Mouse (Mus musculus): ENCODE data around the gene Rab33a.

Rab33a gene

DNA sequence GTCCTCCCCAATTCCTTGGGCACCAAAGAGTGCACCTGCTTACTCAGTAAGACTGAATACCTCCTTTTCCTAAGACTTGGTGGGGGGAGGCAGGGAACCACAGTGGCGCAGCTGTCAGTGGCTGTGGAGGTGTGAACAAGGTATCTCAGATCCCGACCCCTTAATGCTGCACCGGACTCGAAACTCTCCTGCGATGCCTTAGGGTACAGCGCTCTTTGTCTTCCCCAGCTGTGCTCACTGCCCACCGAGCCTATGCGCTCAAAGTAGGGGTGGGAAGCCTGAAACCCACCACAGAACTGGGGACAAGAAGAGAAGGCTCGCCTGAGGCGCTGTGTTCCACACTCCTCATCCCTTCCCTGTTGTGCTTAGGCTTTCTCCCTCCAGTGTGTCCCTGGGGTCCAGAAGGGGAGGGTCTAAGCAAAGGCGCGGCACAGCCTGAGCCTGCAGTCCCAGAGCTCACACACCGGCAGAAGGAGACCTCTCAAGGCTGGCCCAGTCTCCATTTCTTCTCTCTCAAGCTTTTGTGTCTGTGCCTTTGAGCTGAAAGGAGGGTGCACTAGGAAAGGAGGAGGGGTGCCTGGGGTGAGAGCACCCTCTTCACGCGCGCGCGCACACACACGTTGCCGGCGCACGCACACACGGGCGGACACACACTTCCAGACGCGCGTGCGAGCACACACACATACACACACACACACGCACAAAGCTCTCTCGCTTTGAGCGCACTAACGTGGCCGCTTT lies at the start of gene Rab33a:
Gene Rab33a (plus strand): TSS at position 478 of the 741 bp plus-strand sequence.
- DNase-seq (ENCODE audit: low spot score): peak; percentile 41

GRCm38 (mm10) chrX:48481095-48481494 lies 38.0 kb upstream of the Rab33a start:
- no peak for DNase-seq (ENCODE audit: low spot score)

GRCm38 (mm10) chrX:48481687-48482086 lies 37.4 kb upstream of the Rab33a start:
- DNase-seq (ENCODE audit: low spot score): no peak

GRCm38 (mm10) chrX:48493763-48494162 lies 25.3 kb upstream of the Rab33a start:
- no peak for DNase-seq (ENCODE audit: low spot score)

GRCm38 (mm10) chrX:48513166-48513807 lies 5.8 kb upstream of the Rab33a start, which contains the start of gene Aifm1:
TSS of gene Aifm1 (minus strand) at chrX:48513563.
- DNase-seq (ENCODE audit: low spot score): peak; percentile 91

GRCm38 (mm10) chrX:48513824-48514223 lies 5.3 kb upstream of the Rab33a start:
- DNase-seq (ENCODE audit: low spot score): no peak

DNA sequence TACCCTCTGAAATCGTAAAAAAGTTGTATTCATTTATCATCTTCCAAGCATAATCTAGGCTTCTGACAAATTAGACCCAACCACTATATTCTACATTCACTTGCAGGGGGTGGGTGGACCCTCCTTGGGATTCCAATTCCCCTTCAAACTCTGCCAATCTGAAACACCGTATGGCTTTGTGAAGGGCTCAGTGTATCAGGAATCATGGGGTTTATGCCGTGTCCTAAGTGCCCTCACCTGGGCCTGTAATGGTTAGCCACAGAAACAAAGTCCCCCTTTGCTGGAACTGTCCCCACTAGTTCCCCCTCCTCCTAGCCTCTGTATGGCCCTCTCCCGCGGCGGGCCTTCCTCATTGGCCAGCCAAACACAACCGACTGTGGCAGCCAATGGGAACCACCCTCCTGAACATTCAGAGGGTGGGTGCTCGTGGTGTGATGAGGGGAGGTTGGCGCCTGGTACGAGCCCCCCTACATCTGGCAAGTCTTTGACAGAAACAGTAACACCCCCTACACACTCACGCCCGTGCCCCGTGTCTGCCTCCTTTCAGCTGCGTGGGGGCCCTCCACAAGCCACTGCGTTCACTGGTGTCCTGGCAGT lies 776 bp upstream of the Rab33a start:
- DNase-seq (ENCODE audit: low spot score): peak; percentile 65

DNA sequence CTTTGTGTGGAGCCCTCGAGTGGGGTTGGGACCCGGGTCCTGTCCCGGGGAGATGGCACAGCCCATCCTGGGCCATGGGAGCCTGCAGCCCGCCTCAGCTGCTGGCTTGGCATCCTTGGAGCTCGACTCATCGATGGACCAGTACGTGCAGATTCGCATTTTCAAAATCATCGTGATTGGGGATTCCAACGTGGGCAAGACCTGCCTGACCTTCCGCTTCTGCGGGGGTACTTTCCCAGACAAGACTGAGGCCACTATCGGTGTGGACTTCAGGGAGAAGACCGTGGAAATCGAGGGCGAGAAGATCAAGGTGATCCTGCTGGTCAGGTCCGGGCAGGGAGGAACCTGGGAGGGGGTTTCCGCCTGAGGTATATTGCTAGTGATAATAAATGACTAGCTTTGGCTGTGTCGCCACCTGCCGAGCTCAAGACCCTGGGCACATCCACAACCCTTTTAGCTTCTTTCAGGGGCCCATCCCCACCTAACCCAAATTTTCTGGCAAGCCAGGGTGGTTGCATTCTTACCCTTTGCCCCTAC lies 532 bp downstream of the Rab33a start:
- DNase-seq (ENCODE audit: low spot score): no peak

- no peak for DNase-seq (ENCODE audit: low spot score)
Observed at GRCm38 (mm10) chrX:48521651-48522050, 2.6 kb downstream of the Rab33a start.

GRCm38 (mm10) chrX:48523512-48523911 lies 4.4 kb downstream of the Rab33a start:
- DNase-seq (ENCODE audit: low spot score): no peak

DNA sequence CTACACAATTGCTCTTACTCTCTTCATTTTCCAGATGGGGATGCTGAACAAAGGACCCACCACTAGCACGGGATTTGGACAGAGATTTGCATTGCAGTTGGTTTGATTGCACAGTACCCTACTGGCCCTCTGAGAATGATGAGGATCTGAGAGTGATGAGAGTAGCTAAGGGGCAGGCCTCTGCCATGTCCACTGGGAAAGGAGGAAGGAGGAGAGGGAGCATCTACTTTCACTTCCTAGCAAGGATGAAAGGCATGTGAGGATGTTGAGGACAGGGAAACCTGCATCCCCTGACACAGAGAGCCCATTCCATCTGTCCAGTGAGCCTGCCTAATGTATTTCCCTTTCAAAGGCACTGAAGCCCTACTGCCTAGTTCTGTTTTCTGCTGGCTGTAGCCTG lies 6.2 kb downstream of the Rab33a start:
- no peak for DNase-seq (ENCODE audit: low spot score)

GRCm38 (mm10) chrX:48525866-48526265 lies 6.8 kb downstream of the Rab33a start:
- no peak for DNase-seq (ENCODE audit: low spot score)

DNA sequence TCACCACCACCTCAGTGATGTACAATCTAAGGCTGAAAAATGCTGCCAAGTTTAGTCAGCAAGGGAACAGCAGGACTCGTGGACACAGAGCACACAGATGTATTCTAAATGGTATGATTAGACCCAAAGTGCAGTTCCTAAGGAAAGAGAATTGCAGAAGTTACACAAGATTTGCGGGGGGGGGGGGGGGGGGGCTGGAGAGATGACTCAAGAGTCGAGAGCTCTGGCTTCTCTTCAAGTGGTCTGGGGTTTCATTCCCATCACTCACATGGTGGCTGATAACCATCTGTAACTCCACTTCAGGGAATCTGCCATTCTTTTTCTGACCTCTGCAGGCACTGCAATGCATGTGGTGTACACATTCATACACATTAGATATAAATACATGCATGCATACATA lies 7.3 kb downstream of the Rab33a start:
- no peak for DNase-seq (ENCODE audit: low spot score)

DNA sequence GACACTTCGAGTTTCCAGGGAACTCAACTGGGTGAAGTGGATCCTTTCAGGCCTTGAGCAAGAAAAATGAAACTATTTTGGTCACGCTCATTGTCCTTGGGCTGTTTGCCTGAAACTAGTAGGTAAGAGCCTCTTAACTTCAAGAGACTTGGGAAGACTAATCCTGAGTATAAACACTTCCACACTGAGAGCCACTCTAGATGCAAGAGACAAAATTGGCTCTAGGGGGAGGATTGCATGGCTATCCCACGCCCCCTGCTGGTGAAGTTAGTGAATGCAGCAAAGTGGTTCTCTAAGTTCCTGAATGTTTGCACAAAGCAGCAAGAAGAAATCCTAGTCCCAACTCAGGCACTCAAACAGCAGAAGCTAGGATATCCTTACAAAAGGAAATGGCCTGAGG lies 13.1 kb downstream of the Rab33a start:
- DNase-seq (ENCODE audit: low spot score): peak; percentile 85

All from retina, embryonic 14.5 days (tissue).